Comparison of ENCODE assay signal across 7 mouse cellular contexts in the genomic region with DNA sequence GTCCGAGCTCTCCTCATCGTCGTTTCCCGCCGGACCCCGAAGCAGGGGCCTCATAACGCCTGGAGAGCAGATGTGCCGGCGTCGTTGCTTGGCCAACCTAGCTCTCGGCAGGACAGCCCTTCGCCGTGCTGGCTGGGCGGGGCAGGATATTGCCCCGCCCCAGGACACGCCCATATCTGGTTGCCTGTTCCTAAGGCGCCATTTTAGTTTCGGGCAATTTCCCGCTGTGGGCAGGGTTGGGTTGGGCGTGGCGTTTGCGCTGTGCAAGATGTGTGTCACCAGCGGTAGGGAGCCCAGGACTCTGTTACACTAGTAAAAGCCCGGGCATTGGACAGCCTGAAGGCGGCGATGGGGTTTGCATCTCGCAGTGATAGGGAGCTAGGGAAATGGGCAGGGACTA. TPM values are rescaled to one million over a fixed set of nuclear protein-coding genes. Genes with fewer than 3 reads are reported as not detected.
DNase-seq lines count a peak whose midpoint lies in the region; ATAC-seq lines count a peak whose summit lies in the region.

A gene (minus strand): TSS at position 128 of the 400 bp plus-strand sequence.

- H3K36me3 ChIP-seq in embryonic facial prominence, embryonic 12.5 days, result 0 out of 2 replicates have a peak, but pooled peaks cover 6% of the 10 kb centered on the region
- no peaks in the 10 kb centered on the region for H3K36me3 ChIP-seq in limb, embryonic 11.5 days (ENCODE audit: control insufficient read depth, insufficient read depth, low read length)
- H3K36me3 ChIP-seq in midbrain, embryonic 14.5 days (ENCODE audit: control insufficient read depth, insufficient read depth, low read length), result 0 out of 2 replicates have a peak, but pooled peaks cover 5% of the 10 kb centered on the region

- DNase-seq in adrenal gland, postnatal 25 days, result peak; percentile 91
- peak; percentile 99 for DNase-seq in heart, adult 11 months
- DNase-seq in kidney, adult 18-20 months, result peak; percentile 95
- DNase-seq in limb, embryonic 11.5 days (ENCODE audit: low spot score), result peak; percentile 97
- peak; percentile 97 for DNase-seq in midbrain, embryonic 14.5 days
- DNase-seq in spleen, adult 18-20 months, result peak; percentile 91 to 95

- H3K4me2 ChIP-seq in embryonic facial prominence, embryonic 12.5 days (replicated peaks), result peak within 1 kb of the TSS; percentile 58
- H3K4me2 ChIP-seq in limb, embryonic 11.5 days (ENCODE audit: low read depth, severe bottlenecking), result peak within 1 kb of the TSS; percentile 46
- H3K4me2 ChIP-seq in midbrain, embryonic 14.5 days (ENCODE audit: low read length), result peak within 1 kb of the TSS; percentile 60

- H3K27ac ChIP-seq in embryonic facial prominence, embryonic 12.5 days, result peak within 1 kb of the TSS; percentile 77
- H3K27ac ChIP-seq in limb, embryonic 11.5 days (replicated peaks; ENCODE audit: low read depth, low read length), result peak within 1 kb of the TSS; percentile 77; the same call in 1 of the 2 replicates
- peak within 1 kb of the TSS; percentile 81 for H3K27ac ChIP-seq in midbrain, embryonic 14.5 days (replicated peaks; ENCODE audit: low read depth, low read length)

- H3K4me3 ChIP-seq in embryonic facial prominence, embryonic 12.5 days, result peak within 1 kb of the TSS; percentile 70
- H3K4me3 ChIP-seq in limb, embryonic 11.5 days (ENCODE audit: low read depth, low read length), result peak within 1 kb of the TSS; percentile 65
- peak within 1 kb of the TSS; percentile 61 for H3K4me3 ChIP-seq in midbrain, embryonic 14.5 days (replicated peaks; ENCODE audit: low read depth, low read length)

- 0% methylated on average over 27 of the region's 27 CpGs for WGBS in embryonic facial prominence, embryonic 12.5 days
- WGBS in limb, embryonic 11.5 days, result under 1% methylated on average over 27 of the region's 27 CpGs
- WGBS in midbrain, embryonic 14.5 days, result 1% methylated on average over 27 of the region's 27 CpGs

- no peaks in the 10 kb centered on the region for H3K27me3 ChIP-seq in embryonic facial prominence, embryonic 12.5 days
- H3K27me3 ChIP-seq in limb, embryonic 11.5 days (ENCODE audit: control insufficient read depth, insufficient read depth, low read length), result no peaks in the 10 kb centered on the region
- no peaks in the 10 kb centered on the region for H3K27me3 ChIP-seq in midbrain, embryonic 14.5 days (ENCODE audit: control insufficient read depth, insufficient read depth, low read length)

- ATAC-seq in embryonic facial prominence, embryonic 12.5 days (ENCODE audit: insufficient number of reproducible peaks, insufficient read depth, low FRiP score, low TSS enrichment), result peak; percentile 98
- ATAC-seq in limb, embryonic 11.5 days (ENCODE audit: insufficient number of reproducible peaks, low FRiP score, low TSS enrichment, low read depth), result peak; percentile 97
- peak; percentile 98 for ATAC-seq in midbrain, embryonic 14.5 days (ENCODE audit: low FRiP score, low TSS enrichment)

- H3K9me3 ChIP-seq in embryonic facial prominence, embryonic 12.5 days, result no peaks in the 10 kb centered on the region
- no peaks in the 10 kb centered on the region for H3K9me3 ChIP-seq in limb, embryonic 11.5 days (ENCODE audit: control insufficient read depth, low read length)
- H3K9me3 ChIP-seq in midbrain, embryonic 14.5 days (ENCODE audit: control insufficient read depth, low read length), result no peaks in the 10 kb centered on the region

- peak within 1 kb of the TSS; percentile 73 for H3K9ac ChIP-seq in embryonic facial prominence, embryonic 12.5 days
- peak within 1 kb of the TSS; percentile 62 for H3K9ac ChIP-seq in limb, embryonic 11.5 days (ENCODE audit: low read length)
- H3K9ac ChIP-seq in midbrain, embryonic 14.5 days (replicated peaks; ENCODE audit: low read length), result peak within 1 kb of the TSS; percentile 70

- H3K4me1 ChIP-seq in embryonic facial prominence, embryonic 12.5 days, result no peaks in the 10 kb centered on the region
- no peaks in the 10 kb centered on the region for H3K4me1 ChIP-seq in limb, embryonic 11.5 days (ENCODE audit: control insufficient read depth, insufficient read depth, low read length)
- peaks cover 8% of the 10 kb centered on the region for H3K4me1 ChIP-seq in midbrain, embryonic 14.5 days (ENCODE audit: control insufficient read depth, insufficient read depth, low read length)

RNA-seq across cellular contexts. Expression of the gene that starts here (rescaled TPM):
- 10.6 and 16.7 TPM in 2 replicates for total RNA-seq in adrenal gland, postnatal 25 days (2021)
- polyA plus RNA-seq in embryonic facial prominence, embryonic 12.5 days (2016; fragmentation: Nextera tagmentation; extraction: Ambion mirVana), result 14.4 and 17.4 TPM in 2 replicates
- 14.6 and 15.0 TPM in 2 replicates for polyA plus RNA-seq in limb, embryonic 11.5 days (2014; fragmentation: Nextera tagmentation; extraction: Ambion mirVana)
- polyA plus RNA-seq in midbrain, embryonic 14.5 days (2014; fragmentation: Nextera tagmentation; extraction: Ambion mirVana), result 13.7 and 16.9 TPM in 2 replicates

Comparison
In these comparisons a context has a peak if more than half of its experiments do, and no peak if none do; other contexts are left out.
1. Peak in every context shown above with its lines: DNase-seq, ATAC-seq, H3K4me3 ChIP-seq and H3K27ac ChIP-seq.